Comparison of ENCODE assay signal across 10 mouse cellular contexts in genomic region chr1:90221811-90222361, GRCm38 (mm10). TPM values are rescaled to one million over a fixed set of nuclear protein-coding genes. Genes with fewer than 3 reads are reported as not detected.
A peak's percentile ranks its signal among the peaks of the same experiment; 100 is the strongest.
DNase-seq lines count a peak whose midpoint lies in the region; ATAC-seq and TF ChIP-seq lines count a peak whose summit lies in the region.
"Had no signal": no experiment of that assay in that cellular context is flagged by ENCODE, and none has a peak within 500 bp of the region (broad histone marks: within the 10 kb centered on the region; RNA-seq: fewer than 3 reads in every experiment).

No protein-coding gene starts in this region.

- no peak for TF ChIP-seq EP300 in heart, adult 2 months (IDR thresholded peaks at IDR 0.05; ENCODE audit: insufficient read depth, low read depth, low read length)

- H3K4me1 ChIP-seq in forebrain, embryonic 14.5 days (ENCODE audit: control insufficient read depth, insufficient read depth, low read length), result peaks cover 33% of the 10 kb centered on the region
- H3K4me1 ChIP-seq in midbrain, embryonic 16.5 days (ENCODE audit: control insufficient read depth, insufficient read depth, low read length), result peaks cover 28% of the 10 kb centered on the region
- peaks cover 9% of the 10 kb centered on the region; the same call in 1 of the 2 replicates for H3K4me1 ChIP-seq in intestine, embryonic 16.5 days (ENCODE audit: control insufficient read depth, insufficient read depth, low read length)
- peaks cover 3% of the 10 kb centered on the region for H3K4me1 ChIP-seq in heart, adult 2 months (ENCODE audit: control insufficient read depth, insufficient read depth, low read length)
- H3K4me1 ChIP-seq: liver, embryonic 15.5 days had no signal

- H3K4me3 ChIP-seq in forebrain, embryonic 14.5 days (ENCODE audit: low read depth, low read length), result no peak overlapping the region; the same call in 1 of the 2 replicates
- H3K4me3 ChIP-seq in midbrain, embryonic 16.5 days (ENCODE audit: low read depth, low read length), result no peak overlapping the region
- H3K4me3 ChIP-seq in intestine, embryonic 16.5 days (ENCODE audit: low read length), result no peak overlapping the region
- no peak overlapping the region for H3K4me3 ChIP-seq in heart, adult 2 months
- H3K4me3 ChIP-seq: liver, embryonic 15.5 days had no signal

- WGBS in forebrain, embryonic 14.5 days, result 7% methylated on average over 18 of the region's 18 CpGs
- 13% methylated on average over 18 of the region's 18 CpGs for WGBS in midbrain, embryonic 16.5 days
- 73% methylated on average over 18 of the region's 18 CpGs for WGBS in intestine, embryonic 16.5 days
- 82% methylated on average over 18 of the region's 18 CpGs for WGBS in heart, adult 2 months

- TF ChIP-seq POLR2A in heart, adult 2 months (IDR thresholded peaks at IDR 0.05; ENCODE audit: insufficient read depth, low read depth, low read length), result no peak

- H3K36me3 ChIP-seq in forebrain, embryonic 14.5 days (ENCODE audit: control insufficient read depth, insufficient read depth, low read length), result no peaks in the 10 kb centered on the region
- no peaks in the 10 kb centered on the region for H3K36me3 ChIP-seq in midbrain, embryonic 16.5 days (ENCODE audit: control insufficient read depth, insufficient read depth, low read length)
- H3K36me3 ChIP-seq in intestine, embryonic 16.5 days (ENCODE audit: control insufficient read depth, insufficient read depth, low read length), result no peaks in the 10 kb centered on the region
- no peaks in the 10 kb centered on the region for H3K36me3 ChIP-seq in heart, adult 2 months (ENCODE audit: control insufficient read depth, insufficient read depth, low read length)
- H3K36me3 ChIP-seq: liver, embryonic 15.5 days had no signal

- H3K4me2 ChIP-seq in forebrain, embryonic 14.5 days (ENCODE audit: low read length), result peak overlapping the region; percentile 43
- peak overlapping the region; percentile 37 for H3K4me2 ChIP-seq in midbrain, embryonic 16.5 days (ENCODE audit: low read length)
- no peak overlapping the region for H3K4me2 ChIP-seq in intestine, embryonic 16.5 days (ENCODE audit: low read depth, low read length)
- H3K4me2 ChIP-seq: liver, embryonic 15.5 days had no signal

- peak; percentile 65 to 75 for DNase-seq in B cell, adult 2 months
- DNase-seq in forebrain, embryonic 14.5 days (ENCODE audit: low spot score), result peak; percentile 83
- peak; percentile 77 to 81 for DNase-seq in layer of hippocampus, adult 8-10 months (ENCODE audit: low spot score in 2 of 2)
- no peak for DNase-seq in heart, adult 2 months
- DNase-seq in heart, adult 11 months, result no peak
- no peak for DNase-seq in ovary, postnatal 10 days (ENCODE audit: low spot score)
- DNase-seq: cerebellum, adult 11 months had no signal

- H3K9ac ChIP-seq in forebrain, embryonic 14.5 days (ENCODE audit: low read length), result 0 out of 2 replicates have a peak overlapping the region, but pooled peaks have one; percentile 0
- no peak overlapping the region for H3K9ac ChIP-seq in midbrain, embryonic 16.5 days (ENCODE audit: low read depth, low read length)
- no peak overlapping the region for H3K9ac ChIP-seq in intestine, embryonic 16.5 days (ENCODE audit: low read depth, low read length)
- no peak overlapping the region for H3K9ac ChIP-seq in heart, adult 2 months (ENCODE audit: low read depth, low read length)
- H3K9ac ChIP-seq: liver, embryonic 15.5 days had no signal

- intact Hi-C loops in heart, adult 2 months (cut with DNase I), result no loop called here

- peak; percentile 77 for ATAC-seq in forebrain, embryonic 14.5 days
- peak; percentile 71; the same call in 1 of the 2 replicates for ATAC-seq in midbrain, embryonic 16.5 days
- no peak for ATAC-seq in intestine, embryonic 16.5 days

- H3K27ac ChIP-seq in forebrain, embryonic 14.5 days (ENCODE audit: low read depth, low read length), result peak overlapping the region; percentile 70
- peak overlapping the region; percentile 51 for H3K27ac ChIP-seq in midbrain, embryonic 16.5 days (ENCODE audit: low read length)
- no peak overlapping the region for H3K27ac ChIP-seq in intestine, embryonic 16.5 days (ENCODE audit: low read length)
- H3K27ac ChIP-seq in heart, adult 2 months, result no peak overlapping the region
- H3K27ac ChIP-seq: liver, embryonic 15.5 days had no signal

- H3K9me3 ChIP-seq in forebrain, embryonic 14.5 days (replicated peaks; ENCODE audit: control insufficient read depth, low read length), result no peaks in the 10 kb centered on the region
- H3K9me3 ChIP-seq in midbrain, embryonic 16.5 days (replicated peaks; ENCODE audit: control insufficient read depth, low read length, poor library complexity, severe bottlenecking), result no peaks in the 10 kb centered on the region
- H3K9me3 ChIP-seq in intestine, embryonic 16.5 days (ENCODE audit: control insufficient read depth, low read length), result 0 out of 2 replicates have a peak, but pooled peaks cover 3% of the 10 kb centered on the region
- H3K9me3 ChIP-seq: liver, embryonic 15.5 days had no signal

- H3K27me3 ChIP-seq in forebrain, embryonic 14.5 days (replicated peaks; ENCODE audit: control insufficient read depth, insufficient read depth, low read length), result no peaks in the 10 kb centered on the region
- no peaks in the 10 kb centered on the region for H3K27me3 ChIP-seq in midbrain, embryonic 16.5 days (ENCODE audit: control insufficient read depth, insufficient read depth, low read depth, low read length)
- H3K27me3 ChIP-seq in intestine, embryonic 16.5 days (replicated peaks; ENCODE audit: control insufficient read depth, insufficient read depth, low read length), result no peaks in the 10 kb centered on the region
- no peaks in the 10 kb centered on the region for H3K27me3 ChIP-seq in heart, adult 2 months (ENCODE audit: control insufficient read depth, insufficient read depth, low read length)

- no peaks in the 10 kb centered on the region for H3K79me2 ChIP-seq in heart, adult 2 months (replicated peaks; ENCODE audit: control insufficient read depth, insufficient read depth, low read length)

- no peak for TF ChIP-seq CTCF in heart, adult 2 months (IDR thresholded peaks at IDR 0.05)

RNA-seq across cellular contexts. Expression of gene Ackr3, which starts 18.1 kb away (rescaled TPM):
- 33.5 and 40.2 TPM in 2 replicates for polyA plus RNA-seq in forebrain, embryonic 14.5 days (2014; fragmentation: Nextera tagmentation; extraction: Ambion mirVana)
- 10 to 100 TPM; 11.4 to 13.7 (median 12.8) TPM for total RNA-seq in layer of hippocampus, adult 8-10 months (2022)
- 10.4 and 10.9 TPM in 2 replicates for polyA plus RNA-seq in midbrain, embryonic 16.5 days (2015; fragmentation: Nextera tagmentation; extraction: Ambion mirVana)
- polyA plus RNA-seq in intestine, embryonic 16.5 days (2015; fragmentation: Nextera tagmentation; extraction: Ambion mirVana), result 11.8 and 12.7 TPM in 2 replicates
- 10 to 100 TPM; 56.5 to 58.0 TPM for total RNA-seq in heart, adult 2 months (2021)
- 186 and 351 TPM in 2 replicates for polyA plus RNA-seq in heart, adult 2 months (2012; rRNA removed)

Comparison
In these comparisons a context has a peak if more than half of its experiments do, and no peak if none do; other contexts are left out.
1. DNase-seq: peak in B cell, adult 2 months (2 of 2), forebrain, embryonic 14.5 days (single experiment) and layer of hippocampus, adult 8-10 months (2 of 2); none in heart, adult 2 months (0 of 2), heart, adult 11 months (single experiment) and ovary, postnatal 10 days (single experiment).
2. H3K27ac ChIP-seq: peak in forebrain, embryonic 14.5 days (single experiment) and midbrain, embryonic 16.5 days (single experiment); none in intestine, embryonic 16.5 days (single experiment) and heart, adult 2 months (single experiment).